Mouse (Mus musculus) heart, adult 2 months (tissue): ENCODE measurements around the gene Trmu.

Experiments used
- CTCF ChIP-seq: fragments of 200-600 bp; IDR thresholded peaks from 2 replicates; pipeline ENCODE4 v1.8.1; 2022; ENCODE audit warnings: antibody characterized with exemption, mild to moderate bottlenecking, moderate library complexity
- POLR2A ChIP-seq: fragments of 200-500 bp; IDR thresholded peaks from 2 replicates; pipeline ENCODE4 v1.6.1; 2011; ENCODE audit warnings: mild to moderate bottlenecking, low read depth, low read length, control low read depth; ENCODE audit not compliant: insufficient read depth

DNA sequence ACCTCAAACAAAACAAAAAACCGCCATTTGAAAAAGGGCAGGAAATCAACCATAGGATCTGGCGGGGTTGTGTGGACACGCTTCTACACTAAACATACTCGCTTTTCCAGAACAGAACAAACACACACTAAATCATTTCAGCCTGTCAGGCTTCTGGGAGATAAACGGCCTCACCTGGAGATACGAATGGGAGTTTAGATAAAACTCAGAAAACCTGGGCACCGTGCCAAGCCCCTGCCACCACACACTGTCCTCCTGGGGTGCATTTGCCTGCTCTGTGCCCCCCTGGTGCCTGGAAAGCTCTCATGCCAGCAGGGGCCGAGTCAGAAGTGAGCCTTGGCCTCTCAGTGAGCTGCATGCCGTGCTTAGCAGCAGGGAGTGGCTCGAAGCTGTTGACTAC is 30.8 kb downstream of the Trmu start:
- no peak for TF ChIP-seq POLR2A
- TF ChIP-seq CTCF: no peak
